Mouse (Mus musculus): ENCODE results near the gene Armcx1. TPM values are rescaled to one million over a fixed set of nuclear protein-coding genes. Genes with fewer than 3 reads are reported as not detected.

The Armcx1 gene
- 44.7 and 74.6 TPM in 2 replicates for polyA plus RNA-seq (2012; rRNA removed)
- 50.3 and 55.5 TPM in 2 replicates for polyA plus RNA-seq (2014; fragmentation: Nextera tagmentation; extraction: Ambion mirVana)

DNA sequence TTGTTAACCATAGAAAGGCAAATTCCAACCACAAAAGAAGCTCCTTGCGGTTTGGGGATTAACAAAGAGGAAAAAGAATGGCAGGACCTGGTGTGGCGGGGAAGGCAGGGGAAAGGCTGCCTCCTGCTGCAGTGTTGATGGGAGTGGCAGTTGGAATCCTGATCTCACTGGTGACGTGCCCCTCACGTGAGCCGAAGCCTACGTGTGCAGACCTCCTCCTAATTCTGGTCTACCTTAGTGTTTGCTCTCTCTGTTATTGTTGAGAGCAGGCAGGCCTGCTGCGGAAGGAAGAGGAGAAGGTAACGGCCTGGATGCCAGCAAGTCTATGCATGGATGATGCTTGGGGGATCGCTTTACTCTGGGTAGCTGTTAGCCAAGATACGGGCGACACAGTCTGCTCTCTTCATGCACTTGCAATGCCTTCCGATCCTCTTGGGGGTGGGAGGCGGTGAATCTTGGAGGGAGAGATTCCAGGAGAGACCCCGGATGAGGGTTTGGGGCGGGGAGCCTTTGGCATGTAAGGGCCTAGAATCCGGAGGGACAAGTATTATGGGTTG is at the start of gene Armcx1:
Gene Armcx1 (plus strand): TSS at position 212 of the 557 bp plus-strand sequence.
- 20% methylated on average over 16 of the region's 16 CpGs for WGBS
- DNase-seq (ENCODE audit: low spot score) (peak; percentile 76), ATAC-seq (ENCODE audit: low FRiP score, low read depth) (peak; percentile 96)
- H3K9ac ChIP-seq (ENCODE audit: low read depth, low read length, severe bottlenecking), result peak within 1 kb of the TSS; percentile 73
- H3K9me3 ChIP-seq (ENCODE audit: control insufficient read depth, low read length), result no peaks in the 10 kb centered on the region
- peak within 1 kb of the TSS; percentile 41 for H3K4me2 ChIP-seq (replicated peaks; ENCODE audit: low read depth, low read length, severe bottlenecking)
- peak within 1 kb of the TSS; percentile 88 for H3K27ac ChIP-seq (replicated peaks; ENCODE audit: low read depth, low read length)
- H3K4me3 ChIP-seq (replicated peaks; ENCODE audit: low read length), result peak within 1 kb of the TSS; percentile 53
- H3K4me1 ChIP-seq (ENCODE audit: control insufficient read depth, insufficient read depth, low read length), result no peaks in the 10 kb centered on the region
- TF ChIP-seq POLR2A (IDR thresholded peaks at IDR 0.05; ENCODE audit: borderline replicate concordance, extremely low read depth, insufficient read depth, insufficient read length), result peak; percentile 65; the same call in 1 of the 2 replicates
- peaks cover 18% of the 10 kb centered on the region; the same call in 1 of the 2 replicates for H3K36me3 ChIP-seq (ENCODE audit: control insufficient read depth, insufficient read depth, low read length)
- no peaks in the 10 kb centered on the region; the same call in 1 of the 2 replicates for H3K27me3 ChIP-seq (ENCODE audit: control insufficient read depth, insufficient read depth, low read length)

DNA sequence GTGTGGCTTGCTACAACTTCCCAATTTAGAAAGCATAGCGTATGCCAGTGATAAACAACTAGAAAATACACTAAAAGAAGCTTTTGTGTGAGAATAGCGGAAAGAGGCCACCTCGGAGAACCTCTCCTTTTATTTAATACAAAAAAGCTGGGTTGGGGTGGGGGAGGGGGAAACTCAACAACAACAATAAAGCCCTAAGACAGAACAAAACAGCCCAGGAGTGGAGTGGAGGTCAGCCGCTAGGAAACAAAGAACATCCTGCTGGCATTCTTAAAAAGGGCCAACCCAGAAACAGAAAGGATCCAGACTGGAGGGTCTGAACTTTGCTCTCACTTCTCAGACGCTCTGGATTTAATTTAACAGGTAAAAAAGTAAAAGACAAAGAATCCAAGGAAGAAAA is 42.7 kb upstream of the Armcx1 start:
- no peak overlapping the region for H3K27ac ChIP-seq (replicated peaks; ENCODE audit: low read depth, low read length)
- no peak for TF ChIP-seq POLR2A (IDR thresholded peaks at IDR 0.05; ENCODE audit: borderline replicate concordance, extremely low read depth, insufficient read depth, insufficient read length)
- no peaks in the 10 kb centered on the region for H3K36me3 ChIP-seq (ENCODE audit: control insufficient read depth, insufficient read depth, low read length)
- ATAC-seq (ENCODE audit: low FRiP score, low read depth) (no peak), DNase-seq (ENCODE audit: low spot score) (no peak)
- 44% methylated on average over 5 of the region's 5 CpGs for WGBS
- H3K4me1 ChIP-seq (ENCODE audit: control insufficient read depth, insufficient read depth, low read length), result no peaks in the 10 kb centered on the region
- H3K4me3 ChIP-seq (replicated peaks; ENCODE audit: low read length), result no peak overlapping the region
- H3K27me3 ChIP-seq (ENCODE audit: control insufficient read depth, insufficient read depth, low read length), result no peaks in the 10 kb centered on the region
- no peak overlapping the region for H3K9ac ChIP-seq (ENCODE audit: low read depth, low read length, severe bottlenecking)
- no peaks in the 10 kb centered on the region for H3K9me3 ChIP-seq (ENCODE audit: control insufficient read depth, low read length)
- H3K4me2 ChIP-seq (replicated peaks; ENCODE audit: low read depth, low read length, severe bottlenecking), result no peak overlapping the region

DNA sequence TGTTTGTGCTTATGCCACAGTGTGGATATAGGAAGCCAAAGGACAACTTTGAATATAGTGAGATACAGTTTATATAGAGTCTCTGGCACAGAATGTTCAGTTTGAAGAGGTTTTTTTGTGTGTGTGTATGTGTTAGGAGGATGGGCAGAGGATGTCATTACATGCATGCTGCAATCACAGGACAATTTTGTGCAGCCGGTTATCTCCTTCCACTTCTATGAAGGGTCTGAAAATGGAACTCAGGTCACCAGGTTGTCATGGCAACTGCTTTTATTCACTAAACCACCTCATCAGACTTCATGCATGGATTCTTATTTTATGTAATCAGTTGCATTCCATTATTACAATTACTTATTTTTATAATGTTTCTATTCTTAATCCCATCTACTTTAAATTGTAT is 41.8 kb upstream of the Armcx1 start:
- Histone ChIP-seq H3K9ac (ENCODE audit: low read depth, low read length, severe bottlenecking) (no peak overlapping the region), H3K27me3 (ENCODE audit: control insufficient read depth, insufficient read depth, low read length) (no peaks in the 10 kb centered on the region), H3K4me2 (replicated peaks; ENCODE audit: low read depth, low read length, severe bottlenecking) (no peak overlapping the region), H3K9me3 (ENCODE audit: control insufficient read depth, low read length) (no peaks in the 10 kb centered on the region), H3K36me3 (ENCODE audit: control insufficient read depth, insufficient read depth, low read length) (no peaks in the 10 kb centered on the region), H3K4me3 (replicated peaks; ENCODE audit: low read length) (no peak overlapping the region), H3K27ac (replicated peaks; ENCODE audit: low read depth, low read length) (no peak overlapping the region), H3K4me1 (ENCODE audit: control insufficient read depth, insufficient read depth, low read length) (no peaks in the 10 kb centered on the region)
- no peak for TF ChIP-seq POLR2A (IDR thresholded peaks at IDR 0.05; ENCODE audit: borderline replicate concordance, extremely low read depth, insufficient read depth, insufficient read length)
- no peak for ATAC-seq (ENCODE audit: low FRiP score, low read depth)
- WGBS, result 74% methylated on average over 1 of the region's 1 CpGs
- no peak for DNase-seq (ENCODE audit: low spot score)

DNA sequence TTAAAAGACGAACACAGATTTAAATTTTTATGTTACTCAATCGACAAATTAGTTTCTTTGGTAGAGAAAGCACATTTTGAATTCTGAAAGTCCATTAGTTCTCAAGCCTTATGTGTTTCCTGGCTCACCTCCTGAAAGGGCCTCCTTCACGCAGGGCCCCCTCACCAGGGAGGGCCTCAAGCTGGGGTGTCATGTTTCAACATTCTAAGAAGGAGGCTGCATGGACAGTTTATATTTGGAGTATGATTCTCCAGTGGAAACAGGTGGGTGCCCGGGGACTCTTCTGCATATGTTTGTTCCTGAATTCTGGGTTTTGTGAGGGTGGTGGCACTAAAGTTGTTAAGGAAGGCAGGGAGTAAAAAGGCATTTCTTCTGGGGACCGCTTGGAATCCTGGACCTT is 32.8 kb upstream of the Armcx1 start:
- ATAC-seq (ENCODE audit: low FRiP score, low read depth) (peak; percentile 53), DNase-seq (ENCODE audit: low spot score) (peak; percentile 62)
- Histone ChIP-seq H3K4me3 (replicated peaks; ENCODE audit: low read length) (peak overlapping the region; percentile 54), H3K4me2 (replicated peaks; ENCODE audit: low read depth, low read length, severe bottlenecking) (peak overlapping the region; percentile 47), H3K9me3 (ENCODE audit: control insufficient read depth, low read length) (no peaks in the 10 kb centered on the region), H3K27ac (replicated peaks; ENCODE audit: low read depth, low read length) (peak overlapping the region; percentile 78), H3K27me3 (ENCODE audit: control insufficient read depth, insufficient read depth, low read length) (no peaks in the 10 kb centered on the region), H3K36me3 (ENCODE audit: control insufficient read depth, insufficient read depth, low read length) (peaks cover 11% of the 10 kb centered on the region), H3K9ac (ENCODE audit: low read depth, low read length, severe bottlenecking) (0 out of 2 replicates have a peak overlapping the region, but pooled peaks have one; percentile 76), H3K4me1 (ENCODE audit: control insufficient read depth, insufficient read depth, low read length) (no peaks in the 10 kb centered on the region)
- TF ChIP-seq POLR2A (IDR thresholded peaks at IDR 0.05; ENCODE audit: borderline replicate concordance, extremely low read depth, insufficient read depth, insufficient read length), result no peak
- WGBS, result 32% methylated on average over 5 of the region's 5 CpGs

DNA sequence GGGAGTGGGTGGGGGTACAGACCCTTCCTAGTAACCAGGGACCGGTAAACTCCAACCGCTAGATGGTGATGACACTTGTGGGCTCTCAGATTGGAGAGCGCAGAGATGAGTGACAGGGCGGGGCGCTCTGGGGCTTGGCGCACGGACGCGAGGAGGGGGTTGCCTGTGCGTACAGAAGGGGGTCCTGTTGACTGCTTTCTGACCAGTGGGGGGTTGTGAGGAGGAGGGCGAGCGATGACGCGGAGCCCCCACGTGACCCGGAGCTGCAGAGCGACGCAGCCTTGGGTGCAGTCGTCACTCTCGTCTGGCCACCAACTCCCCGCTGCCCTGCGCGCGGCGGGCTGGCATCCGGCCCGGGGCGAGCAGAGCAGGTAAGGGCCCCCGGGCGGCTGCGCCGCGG is 31.5 kb upstream of the Armcx1 start, which contains the start of gene Armcx4:
Gene Armcx4 (plus strand): TSS at position 253 of the 400 bp plus-strand sequence.
- H3K27me3 ChIP-seq (ENCODE audit: control insufficient read depth, insufficient read depth, low read length), result no peaks in the 10 kb centered on the region

More for the DNA sequence above, 31.5 kb upstream of the Armcx1 start, which contains the start of gene Armcx4:
- peak within 1 kb of the TSS; percentile 47 for H3K4me2 ChIP-seq (replicated peaks; ENCODE audit: low read depth, low read length, severe bottlenecking)
- H3K27ac ChIP-seq (replicated peaks; ENCODE audit: low read depth, low read length), result peak within 1 kb of the TSS; percentile 84
- peak; percentile 78 for DNase-seq (ENCODE audit: low spot score)
- H3K9ac ChIP-seq (ENCODE audit: low read depth, low read length, severe bottlenecking), result peak within 1 kb of the TSS; percentile 76
- no peak for TF ChIP-seq POLR2A (IDR thresholded peaks at IDR 0.05; ENCODE audit: borderline replicate concordance, extremely low read depth, insufficient read depth, insufficient read length)
- peak within 1 kb of the TSS; percentile 54 for H3K4me3 ChIP-seq (replicated peaks; ENCODE audit: low read length)
- peaks cover 23% of the 10 kb centered on the region for H3K36me3 ChIP-seq (ENCODE audit: control insufficient read depth, insufficient read depth, low read length)
- H3K4me1 ChIP-seq (ENCODE audit: control insufficient read depth, insufficient read depth, low read length), result no peaks in the 10 kb centered on the region
- WGBS, result 20% methylated on average over 24 of the region's 33 CpGs
- H3K9me3 ChIP-seq (ENCODE audit: control insufficient read depth, low read length), result no peaks in the 10 kb centered on the region
- ATAC-seq (ENCODE audit: low FRiP score, low read depth), result peak; percentile 93
